Mouse (Mus musculus): ENCODE results near the gene Gm15737. TPM values are rescaled to one million over a fixed set of nuclear protein-coding genes. Genes with fewer than 3 reads are reported as not detected.

The Gm15737 gene
- polyA plus RNA-seq, 1 experiment from 2014 or later, result not detected

GRCm38 (mm10) chr6:92921843-92922242 is 52.7 kb downstream of the Gm15737 start:
- H3K9ac ChIP-seq (replicated peaks), result no peak overlapping the region
- no peaks in the 10 kb centered on the region for H3K27me3 ChIP-seq
- H3K9me3 ChIP-seq, result no peaks in the 10 kb centered on the region
- no peak overlapping the region for H3K27ac ChIP-seq (replicated peaks)
- no peaks in the 10 kb centered on the region for H3K4me1 ChIP-seq
- no peak overlapping the region for H3K4me3 ChIP-seq
- 61% methylated on average over 4 of the region's 4 CpGs for WGBS
- no peak overlapping the region for H3K4me2 ChIP-seq (replicated peaks)
- H3K36me3 ChIP-seq, result no peaks in the 10 kb centered on the region
- no peak for ATAC-seq (ENCODE audit: low FRiP score, low read depth)

- 77% methylated on average over 8 of the region's 8 CpGs for WGBS
- no peaks in the 10 kb centered on the region for H3K27me3 ChIP-seq
- no peaks in the 10 kb centered on the region for H3K9me3 ChIP-seq
- H3K4me3 ChIP-seq, result no peak overlapping the region
- no peak overlapping the region for H3K4me2 ChIP-seq (replicated peaks)
- H3K4me1 ChIP-seq, result no peaks in the 10 kb centered on the region
- H3K27ac ChIP-seq (replicated peaks), result no peak overlapping the region
- no peaks in the 10 kb centered on the region for H3K36me3 ChIP-seq
- H3K9ac ChIP-seq (replicated peaks), result no peak overlapping the region
- ATAC-seq (ENCODE audit: low FRiP score, low read depth), result no peak
Observed at GRCm38 (mm10) chr6:92924536-92924935, 55.4 kb downstream of the Gm15737 start.

GRCm38 (mm10) chr6:92928261-92928660 is 59.1 kb downstream of the Gm15737 start:
- no peak for ATAC-seq (ENCODE audit: low FRiP score, low read depth)
- H3K9me3 ChIP-seq, result no peaks in the 10 kb centered on the region
- no peak overlapping the region for H3K27ac ChIP-seq (replicated peaks)
- no peak overlapping the region for H3K9ac ChIP-seq (replicated peaks)
- no peaks in the 10 kb centered on the region for H3K4me1 ChIP-seq
- H3K36me3 ChIP-seq, result no peaks in the 10 kb centered on the region
- H3K27me3 ChIP-seq, result no peaks in the 10 kb centered on the region
- no peak overlapping the region for H3K4me3 ChIP-seq
- H3K4me2 ChIP-seq (replicated peaks), result no peak overlapping the region
- 89% methylated on average over 5 of the region's 5 CpGs for WGBS

Other genes with a start within 250 kb of the Gm15737 start
- gene Prickle2, start 163.2 kb upstream of the Gm15737 start, polyA plus RNA-seq (2016; fragmentation: Nextera tagmentation; extraction: Ambion mirVana), result 12.1 and 12.7 TPM in 2 replicates
- gene A730049H05Rik, start 52.9 kb upstream of the Gm15737 start, polyA plus RNA-seq (2016; fragmentation: Nextera tagmentation; extraction: Ambion mirVana), result 0.21 and 0.29 TPM in 2 replicates
- gene Adamts9, start 74.1 kb downstream of the Gm15737 start, polyA plus RNA-seq (2016; fragmentation: Nextera tagmentation; extraction: Ambion mirVana), result 1.1 and 1.7 TPM in 2 replicates

Data from midbrain, embryonic 12.5 days (tissue).